Mouse (Mus musculus) limb, embryonic 10.5 days (tissue): Measurements from ENCODE around the gene Tnfsfm13. TPM values are rescaled to one million over a fixed set of nuclear protein-coding genes. Genes with fewer than 3 reads are reported as not detected.

Source experiments
- DNase-seq: peaks from one replicate; pipeline ENCODE4 v3.0.0-alpha.2; 2017; ENCODE audit warnings: low spot score
- H3K27ac ChIP-seq: fragments of 300-500 bp; sonication (generic); 2 replicates; pipeline ENCODE4 v1.5.1; 2016; ENCODE audit warnings: mild to moderate bottlenecking
- H3K27me3 ChIP-seq: fragments of 300-500 bp; sonication (generic); 2 replicates; pipeline ENCODE4 v1.6.1; 2016; ENCODE audit warnings: low read depth, mild to moderate bottlenecking; ENCODE audit not compliant: poor library complexity, severe bottlenecking
- H3K36me3 ChIP-seq: fragments of 300-500 bp; sonication (generic); 2 replicates; pipeline ENCODE4 v1.6.1; 2016; ENCODE audit warnings: mild to moderate bottlenecking, moderate library complexity
- H3K4me1 ChIP-seq: fragments of 300-500 bp; sonication (generic); 2 replicates; pipeline ENCODE4 v1.6.1; 2016
- H3K4me3 ChIP-seq: fragments of 300-500 bp; sonication (generic); 2 replicates; pipeline ENCODE4 v1.5.1; 2016; ENCODE audit warnings: mild to moderate bottlenecking, moderate library complexity
- H3K9me3 ChIP-seq: fragments of 300-500 bp; sonication (generic); replicated peaks from 2 replicates; pipeline ENCODE4 v1.6.1; 2016; ENCODE audit warnings: mild to moderate bottlenecking
- WGBS: fragments of 180-500 bp; shearing (Covaris S2); methylation state at CpG from one replicate; pipeline ENCODE4 v1.1.7; 2016; 5-methylcytosine and 5-hydroxymethylcytosine counted together
- polyA plus RNA-seq: library from polyadenylated mRNA; unstranded; fragments of >200 nt; fragmentation: Nextera tagmentation; extraction: Ambion mirVana; gene quantifications from 2 replicates; pipeline ENCODE4 v1.2.1, GENCODE M21; 2016

Gene Tnfsfm13
- polyA plus RNA-seq, 1 experiment from 2014 or later = 0.53 TPM

DNA sequence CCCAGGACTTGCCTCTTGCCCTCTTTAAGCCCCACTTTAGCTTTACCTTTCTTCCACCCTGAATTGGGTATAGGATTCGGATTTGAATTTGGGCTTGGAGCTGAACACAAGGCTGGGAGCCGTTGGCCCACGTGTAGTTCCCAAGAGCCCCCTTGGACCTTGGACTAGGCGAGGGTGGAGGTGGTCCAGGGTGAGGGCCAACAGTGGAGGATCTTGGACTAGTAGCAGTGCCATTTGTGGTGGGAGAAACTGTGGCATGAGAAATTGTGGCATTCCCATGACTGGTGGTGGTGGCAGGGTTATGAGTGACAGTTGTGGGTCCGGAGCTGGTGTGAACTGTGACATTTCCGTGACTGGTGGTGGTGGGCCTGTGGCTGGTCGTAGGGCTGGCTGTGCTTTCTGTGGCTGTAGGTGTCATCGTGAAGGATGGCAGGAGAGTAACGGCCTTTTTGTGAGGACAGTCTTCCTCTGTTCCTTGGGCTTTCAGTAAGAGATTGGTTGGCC, 30.4 kb downstream of the Tnfsfm13 start:
- WGBS = 79% methylated on average over 9 of the region's 9 CpGs
- peaks cover 77% of the 10 kb centered on the region for H3K36me3 ChIP-seq
- H3K4me3 ChIP-seq = 0 out of 2 replicates have a peak overlapping the region, but pooled peaks have one; percentile 9

DNA sequence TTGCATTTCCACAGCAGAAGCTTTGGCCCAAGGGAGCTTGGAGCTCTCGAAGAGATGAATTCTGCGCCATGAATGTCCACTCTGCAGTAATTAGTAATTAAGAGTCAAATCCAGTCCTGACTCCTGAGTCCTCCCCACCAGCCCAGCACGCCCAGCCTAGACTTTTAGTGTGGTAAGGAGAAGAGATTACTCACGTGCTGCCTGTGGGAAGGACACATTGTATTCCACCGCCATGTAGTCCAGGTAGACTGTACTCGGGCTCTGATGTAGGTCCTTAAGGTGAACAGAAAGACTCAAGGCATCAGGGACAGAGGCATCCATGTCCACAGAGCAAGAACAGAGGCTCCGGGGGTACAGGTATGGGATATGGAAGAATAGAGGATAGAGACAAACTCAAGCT, 31.1 kb downstream of the Tnfsfm13 start:
- Histone ChIP-seq H3K36me3 (peaks cover 75% of the 10 kb centered on the region), H3K4me1 (peaks cover 36% of the 10 kb centered on the region), H3K9me3 (no peaks in the 10 kb centered on the region), H3K27me3 (no peaks in the 10 kb centered on the region), H3K27ac (no peak overlapping the region), H3K4me3 (no peak overlapping the region)
- DNase-seq = no peak
- WGBS = 94% methylated on average over 7 of the region's 7 CpGs

More for the DNA sequence above, 30.4 kb downstream of the Tnfsfm13 start:
- Histone ChIP-seq H3K4me1 (peaks cover 43% of the 10 kb centered on the region), H3K9me3 (no peaks in the 10 kb centered on the region), H3K27me3 (no peaks in the 10 kb centered on the region), H3K27ac (no peak overlapping the region)
- no peak for DNase-seq

DNA sequence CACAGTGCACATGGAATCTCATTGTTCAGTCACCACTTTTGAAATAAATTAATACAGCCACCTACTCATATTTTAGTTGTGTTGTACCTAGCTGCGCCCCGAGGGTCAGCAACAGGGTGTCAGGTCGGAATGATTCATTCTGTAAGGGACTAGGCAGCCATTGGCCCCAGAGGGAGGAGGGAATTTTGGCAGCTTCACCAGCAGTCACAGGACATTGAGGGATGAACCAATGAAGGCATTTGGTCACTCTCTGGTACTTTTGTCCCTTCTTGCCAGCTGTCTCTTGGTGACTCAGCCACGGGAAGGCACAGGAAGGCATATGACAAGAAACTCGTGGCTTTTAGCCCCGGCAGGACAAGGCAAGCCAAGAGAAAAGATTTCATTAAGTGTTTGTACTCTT, 32.1 kb downstream of the Tnfsfm13 start:
- no peak overlapping the region for H3K4me3 ChIP-seq
- peak; percentile 31 for DNase-seq
- peak overlapping the region; percentile 92; the same call in 1 of the 2 replicates for H3K27ac ChIP-seq
- H3K4me1 ChIP-seq = peaks cover 28% of the 10 kb centered on the region
- no peaks in the 10 kb centered on the region for H3K9me3 ChIP-seq
- H3K27me3 ChIP-seq = no peaks in the 10 kb centered on the region
- H3K36me3 ChIP-seq = peaks cover 74% of the 10 kb centered on the region
- WGBS = 89% methylated on average over 6 of the region's 6 CpGs

DNA sequence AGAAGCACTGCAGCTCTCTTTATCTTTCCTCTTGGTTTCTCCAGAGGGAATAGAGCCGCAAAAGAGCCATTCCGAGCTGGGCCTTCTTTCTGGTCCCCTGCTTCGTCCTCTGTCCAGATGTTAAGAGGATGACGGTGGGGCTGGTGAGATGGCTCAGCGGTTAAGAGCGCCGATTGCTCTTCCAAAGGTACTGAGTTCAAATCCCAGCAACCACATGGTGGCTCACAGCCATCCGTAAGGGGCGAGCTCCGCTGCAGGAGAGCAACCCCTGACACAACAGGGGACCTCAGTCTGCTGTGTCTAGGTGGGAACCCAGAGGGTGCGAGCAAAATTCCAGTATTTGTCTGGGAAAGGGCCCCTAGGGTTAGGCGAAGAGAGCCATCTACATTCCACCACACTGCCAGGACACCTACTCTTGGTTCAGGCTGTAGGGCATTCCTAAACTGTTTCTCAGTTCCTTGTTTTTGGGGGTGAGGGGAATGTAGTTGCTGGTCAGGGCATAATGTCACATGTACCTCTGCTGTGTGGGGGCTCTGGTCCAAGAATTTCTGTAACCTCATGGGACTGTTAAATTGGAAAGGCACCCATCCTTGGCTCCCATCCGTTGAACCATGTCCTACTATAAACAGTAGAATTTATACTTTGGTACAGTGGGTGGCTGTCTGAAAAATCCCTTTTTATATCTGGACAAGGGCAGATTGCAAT, 32.8 kb downstream of the Tnfsfm13 start:
- peak overlapping the region; percentile 92 for H3K27ac ChIP-seq
- H3K36me3 ChIP-seq = peaks cover 74% of the 10 kb centered on the region
- H3K27me3 ChIP-seq = no peaks in the 10 kb centered on the region
- H3K9me3 ChIP-seq = no peaks in the 10 kb centered on the region
- peak overlapping the region; percentile 60 for H3K4me3 ChIP-seq
- H3K4me1 ChIP-seq = peaks cover 28% of the 10 kb centered on the region
- no peak for DNase-seq
- WGBS = 70% methylated on average over 13 of the region's 13 CpGs

DNA sequence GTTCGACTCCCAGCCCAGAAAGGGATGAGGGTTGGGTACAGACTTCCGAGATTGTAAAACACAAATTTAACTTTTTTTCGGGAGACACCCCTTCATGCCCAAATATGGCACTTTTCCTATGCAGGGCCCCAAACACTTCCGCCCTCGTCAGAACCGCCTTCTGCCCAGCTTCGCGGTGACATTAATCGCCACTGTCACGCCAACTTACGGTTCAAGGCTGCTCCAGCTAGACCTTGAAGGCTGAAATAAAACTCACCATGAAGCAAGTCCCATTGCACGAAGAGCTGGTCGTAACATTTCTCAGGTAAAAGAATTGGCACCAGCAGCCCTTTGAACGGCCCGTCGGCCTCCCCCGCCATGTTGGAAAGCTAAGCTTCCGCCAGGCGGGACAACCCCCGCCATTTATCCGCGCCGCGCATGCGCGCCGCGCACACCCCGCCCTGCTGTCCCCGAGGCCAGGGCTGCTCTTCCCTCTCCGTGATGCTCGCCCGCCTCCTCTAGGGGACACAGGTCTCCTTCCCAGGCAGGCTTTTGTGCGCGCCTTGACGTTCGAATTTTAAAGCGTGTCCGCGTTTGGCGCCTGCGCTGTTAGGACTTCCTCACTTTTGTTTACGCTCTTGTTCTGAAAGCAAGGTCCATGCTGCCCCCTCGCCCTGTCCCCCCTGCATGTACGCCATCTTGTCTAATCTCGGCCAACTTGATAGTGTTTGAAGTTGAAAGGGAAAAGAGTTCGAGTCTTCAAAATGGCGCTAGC, 33.5 kb downstream of the Tnfsfm13 start, which contains the start of gene Mpdu1:
Gene Mpdu1 (minus strand): TSS at position 430 of the 754 bp plus-strand sequence.
- Histone ChIP-seq H3K27me3 (no peaks in the 10 kb centered on the region), H3K36me3 (peaks cover 74% of the 10 kb centered on the region), H3K9me3 (no peaks in the 10 kb centered on the region), H3K27ac (peak within 1 kb of the TSS; percentile 92), H3K4me3 (peak within 1 kb of the TSS; percentile 60), H3K4me1 (peaks cover 32% of the 10 kb centered on the region)
- 1% methylated on average over 48 of the region's 48 CpGs for WGBS
- DNase-seq = peak; percentile 93

DNA sequence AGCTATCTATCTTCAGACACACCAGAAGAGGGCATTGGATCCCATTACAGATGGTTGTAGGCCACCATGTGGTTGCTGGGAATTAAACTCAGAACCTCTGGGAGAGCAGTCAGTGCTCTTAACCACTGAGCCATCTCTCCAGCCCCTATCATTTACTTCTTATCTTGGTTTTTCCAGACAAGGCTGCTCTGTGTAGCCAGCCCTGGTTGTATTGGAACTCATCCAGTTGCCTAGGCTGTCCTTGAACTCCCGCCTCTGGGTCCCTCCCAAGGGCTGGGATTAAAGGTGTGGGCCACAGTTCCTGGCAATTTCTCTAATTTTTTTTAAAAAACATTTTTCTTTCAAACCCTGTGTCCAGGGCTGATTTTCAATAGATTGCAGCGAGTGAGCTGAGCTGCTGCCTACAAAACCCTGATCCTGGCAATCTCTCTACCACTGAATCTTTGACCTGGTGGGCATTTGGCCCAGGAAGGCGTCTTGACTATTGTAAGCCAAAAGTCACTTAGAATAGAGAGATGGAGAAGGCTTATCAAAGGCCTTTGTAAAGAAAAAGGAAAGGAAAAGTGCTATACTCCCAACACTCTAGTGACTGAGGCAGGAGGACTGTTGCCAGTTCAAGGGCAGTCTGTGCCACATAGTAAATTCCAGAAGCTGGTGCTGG, 34.5 kb downstream of the Tnfsfm13 start:
- Histone ChIP-seq H3K9me3 (no peaks in the 10 kb centered on the region), H3K27ac (peak overlapping the region; percentile 92), H3K4me1 (peaks cover 43% of the 10 kb centered on the region), H3K27me3 (no peaks in the 10 kb centered on the region), H3K4me3 (peak overlapping the region; percentile 60), H3K36me3 (peaks cover 75% of the 10 kb centered on the region)
- WGBS = 84% methylated on average over 3 of the region's 3 CpGs
- no peak for DNase-seq

DNA sequence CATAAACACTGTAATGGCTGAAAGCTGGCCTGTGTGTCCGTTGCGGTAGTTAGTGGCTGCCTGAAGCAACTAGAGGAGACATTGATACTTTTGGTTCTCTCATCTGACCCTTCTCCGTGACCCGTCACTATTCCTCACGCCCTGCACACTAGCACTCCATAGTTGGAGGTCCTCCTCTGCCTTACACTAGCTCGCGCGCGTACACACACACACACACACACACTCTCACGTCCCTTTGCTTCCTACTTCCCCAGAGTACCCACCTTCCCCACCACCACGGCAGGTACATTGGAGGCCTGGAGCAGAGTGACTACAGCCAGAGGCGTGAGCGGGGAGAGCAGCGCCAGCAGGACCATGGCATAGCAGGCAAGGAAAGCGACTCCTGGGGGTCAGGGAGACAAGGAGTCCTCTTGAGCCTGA, 38.4 kb downstream of the Tnfsfm13 start:
- Histone ChIP-seq H3K27ac (peak overlapping the region; percentile 42; the same call in 1 of the 2 replicates), H3K36me3 (peaks cover 74% of the 10 kb centered on the region), H3K4me1 (peaks cover 44% of the 10 kb centered on the region), H3K27me3 (no peaks in the 10 kb centered on the region), H3K4me3 (0 out of 2 replicates have a peak overlapping the region, but pooled peaks have one; percentile 5), H3K9me3 (no peaks in the 10 kb centered on the region)
- DNase-seq = no peak
- WGBS = 84% methylated on average over 15 of the region's 15 CpGs

DNA sequence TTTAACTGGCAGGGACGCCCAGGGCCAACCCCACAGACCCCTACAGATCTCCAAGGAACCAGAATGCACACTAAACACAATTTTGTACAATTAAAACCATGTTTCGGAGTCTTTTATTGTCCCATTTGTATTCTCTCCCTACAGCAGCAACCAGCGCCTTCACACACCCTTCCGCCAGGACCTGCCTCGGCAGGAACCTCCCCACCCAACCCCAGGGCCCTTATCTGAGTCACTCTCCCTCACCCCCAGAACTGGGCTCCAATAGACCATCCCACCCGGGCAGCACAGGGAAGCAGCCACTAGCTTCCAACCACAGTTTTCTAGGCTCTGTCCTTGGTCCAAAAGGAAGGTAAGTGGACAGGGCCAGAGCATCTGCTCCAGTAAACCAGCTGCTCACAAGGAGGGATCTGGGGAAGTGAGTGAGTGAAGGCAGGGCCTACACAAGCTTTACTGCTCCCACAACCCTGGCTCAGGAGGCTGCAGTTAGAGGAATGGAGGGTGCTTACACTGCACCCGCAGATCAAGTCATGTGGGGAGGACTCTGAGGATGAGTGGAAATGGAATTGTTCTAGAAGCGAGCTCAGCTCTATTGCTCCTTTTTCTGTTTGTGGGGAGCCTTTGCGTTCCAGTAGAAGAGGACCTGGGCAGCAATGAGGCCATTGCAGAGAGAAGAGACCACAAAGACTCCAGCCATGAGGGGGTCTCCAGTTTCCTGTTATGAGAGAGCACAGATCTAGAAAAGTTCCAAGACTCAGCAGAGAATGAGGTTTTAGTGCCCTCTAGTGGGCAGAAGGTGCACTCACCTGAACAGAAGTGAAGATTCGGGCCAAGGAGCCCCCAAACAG, 39.1 kb downstream of the Tnfsfm13 start:
- peak; percentile 68 for DNase-seq
- Histone ChIP-seq H3K27ac (peak overlapping the region; percentile 53), H3K4me3 (no peak overlapping the region), H3K4me1 (peaks cover 42% of the 10 kb centered on the region), H3K9me3 (no peaks in the 10 kb centered on the region), H3K27me3 (no peaks in the 10 kb centered on the region), H3K36me3 (peaks cover 81% of the 10 kb centered on the region)
- 81% methylated on average over 10 of the region's 10 CpGs for WGBS

DNA sequence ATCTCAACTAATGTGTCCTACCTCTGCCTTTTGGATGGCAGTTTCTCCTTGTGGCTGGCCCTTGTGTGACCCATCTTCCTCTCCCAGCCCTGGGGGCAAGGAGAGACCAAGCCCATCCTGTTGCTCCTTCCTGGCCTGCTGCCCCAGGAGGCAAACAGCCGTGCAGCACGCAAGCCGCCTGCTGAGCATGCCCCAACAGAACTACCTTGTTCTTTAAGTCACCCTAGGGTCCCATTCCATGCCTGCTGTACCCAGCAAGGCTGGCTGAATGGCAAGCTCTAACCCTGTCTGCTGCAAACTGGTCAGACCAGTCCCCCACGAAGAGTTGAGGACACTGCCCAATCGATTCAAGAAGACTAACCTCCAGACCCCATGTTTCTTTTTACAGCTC, 39.8 kb downstream of the Tnfsfm13 start:
- H3K4me1 ChIP-seq = peaks cover 35% of the 10 kb centered on the region
- 79% methylated on average over 5 of the region's 5 CpGs for WGBS
- H3K4me3 ChIP-seq = 0 out of 2 replicates have a peak overlapping the region, but pooled peaks have one; percentile 26
- H3K36me3 ChIP-seq = peaks cover 85% of the 10 kb centered on the region
- peak overlapping the region; percentile 79 for H3K27ac ChIP-seq
- no peaks in the 10 kb centered on the region for H3K9me3 ChIP-seq
- H3K27me3 ChIP-seq = no peaks in the 10 kb centered on the region
- no peak for DNase-seq

DNA sequence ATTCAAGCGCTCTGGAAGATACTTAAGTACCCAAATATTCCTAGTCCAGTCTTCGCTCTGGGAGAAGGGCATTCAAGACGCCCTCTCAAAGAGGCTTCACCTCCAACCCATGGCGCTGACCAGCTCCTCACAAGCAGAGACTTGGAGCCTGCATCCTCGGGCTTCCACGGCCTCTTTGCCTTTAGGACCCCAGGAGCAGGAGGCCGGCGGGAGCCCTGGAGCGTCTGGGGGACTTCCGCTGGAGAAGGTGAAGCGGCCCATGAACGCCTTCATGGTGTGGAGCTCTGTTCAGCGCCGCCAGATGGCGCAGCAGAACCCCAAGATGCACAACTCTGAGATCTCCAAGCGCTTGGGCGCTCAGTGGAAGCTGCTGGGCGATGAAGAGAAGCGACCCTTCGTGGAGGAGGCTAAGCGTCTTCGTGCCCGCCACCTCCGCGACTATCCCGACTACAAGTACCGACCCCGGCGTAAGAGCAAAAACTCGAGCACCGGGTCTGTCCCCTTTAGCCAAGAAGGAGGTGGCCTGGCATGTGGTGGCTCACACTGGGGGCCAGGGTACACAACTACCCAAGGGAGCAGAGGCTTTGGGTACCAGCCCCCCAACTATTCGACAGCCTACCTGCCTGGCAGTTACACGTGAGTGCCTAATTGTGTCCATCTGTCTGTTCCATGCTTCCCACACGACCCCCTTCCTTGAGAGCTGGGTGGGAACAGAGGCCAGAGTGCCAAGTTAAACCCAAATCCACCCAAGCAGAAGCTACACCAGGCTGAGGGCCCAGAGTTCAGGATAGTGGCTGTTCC, 40.4 kb downstream of the Tnfsfm13 start, which contains the start of gene Sox15:
Gene Sox15 (plus strand): TSS at position 51 of the 801 bp plus-strand sequence.
- Histone ChIP-seq H3K36me3 (peaks cover 91% of the 10 kb centered on the region), H3K27me3 (no peaks in the 10 kb centered on the region), H3K27ac (peak within 1 kb of the TSS; percentile 79), H3K4me3 (peak within 1 kb of the TSS; percentile 26), H3K9me3 (no peaks in the 10 kb centered on the region), H3K4me1 (peaks cover 35% of the 10 kb centered on the region)
- WGBS = 25% methylated on average over 34 of the region's 34 CpGs
- DNase-seq = peak; percentile 85

DNA sequence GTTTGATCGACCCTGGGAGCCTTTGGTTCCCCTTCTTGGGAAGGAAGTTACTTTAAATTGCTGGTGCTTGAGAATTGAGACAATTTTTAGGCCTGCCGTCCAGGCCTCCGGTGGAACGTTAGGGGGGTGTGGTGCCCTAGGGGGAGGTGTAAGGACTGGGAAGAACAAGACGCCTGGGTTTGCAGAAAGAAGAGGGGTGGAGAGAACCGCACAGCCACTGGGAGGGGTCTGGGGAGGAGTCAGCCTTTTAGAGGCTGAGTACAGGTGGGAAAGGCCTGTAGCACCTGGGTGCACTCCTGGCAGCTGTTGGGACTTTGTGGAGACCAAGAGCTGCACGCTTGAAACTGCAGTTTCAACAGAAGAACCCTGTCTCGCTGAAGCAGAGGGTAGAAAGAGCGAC, 41.1 kb downstream of the Tnfsfm13 start:
- H3K4me1 ChIP-seq = peaks cover 35% of the 10 kb centered on the region
- H3K27ac ChIP-seq = peak overlapping the region; percentile 79
- H3K27me3 ChIP-seq = no peaks in the 10 kb centered on the region
- peak overlapping the region; percentile 26; the same call in 1 of the 2 replicates for H3K4me3 ChIP-seq
- DNase-seq = peak; percentile 33
- no peaks in the 10 kb centered on the region for H3K9me3 ChIP-seq
- peaks cover 92% of the 10 kb centered on the region for H3K36me3 ChIP-seq
- 41% methylated on average over 9 of the region's 9 CpGs for WGBS
